Mouse (Mus musculus): ENCODE measurements around the gene Ccdc157.

The Ccdc157 gene

DNA sequence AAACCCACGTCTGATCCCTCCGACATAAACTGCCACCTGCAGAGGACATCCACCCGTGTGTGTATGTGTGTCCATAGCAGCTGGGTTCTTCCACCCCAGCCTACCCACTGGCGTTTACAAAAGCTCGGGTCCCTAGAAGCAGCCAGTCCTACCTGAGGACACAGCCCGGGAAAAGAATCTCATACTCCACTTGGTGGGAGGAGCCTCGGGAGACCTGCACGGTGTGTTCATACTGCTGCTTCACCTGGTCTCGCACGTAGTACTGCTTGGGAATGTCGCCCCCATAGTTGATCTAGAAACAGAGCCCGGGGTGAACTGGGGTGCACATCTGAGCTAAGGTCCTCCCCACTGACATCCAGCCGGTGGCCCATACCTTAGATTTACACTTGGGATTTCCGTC is 56.6 kb downstream of the Ccdc157 start:
- in situ Hi-C loops (cut with MboI, MseI) = no loop called here

DNA sequence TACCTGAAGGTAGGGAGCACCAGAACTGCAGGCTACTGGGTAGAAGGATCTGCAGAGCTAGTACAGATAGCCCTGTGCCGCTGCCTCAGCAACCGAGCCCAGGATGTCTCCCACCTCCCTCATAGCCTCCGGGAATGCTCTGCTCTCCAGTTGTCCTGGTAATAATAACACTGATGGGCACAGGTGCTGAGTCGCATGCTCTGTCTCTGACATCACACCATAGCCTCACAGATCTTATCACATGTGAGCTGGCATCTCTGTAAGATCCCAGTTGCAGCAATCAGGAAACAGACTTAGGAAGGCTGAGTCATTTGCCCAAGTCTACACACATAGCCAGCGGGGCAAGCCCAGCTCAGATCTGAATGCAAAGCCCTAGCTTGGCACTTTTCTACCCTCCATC is 58.2 kb downstream of the Ccdc157 start:
- in situ Hi-C loops (cut with MboI, MseI) = no loop called here

DNA sequence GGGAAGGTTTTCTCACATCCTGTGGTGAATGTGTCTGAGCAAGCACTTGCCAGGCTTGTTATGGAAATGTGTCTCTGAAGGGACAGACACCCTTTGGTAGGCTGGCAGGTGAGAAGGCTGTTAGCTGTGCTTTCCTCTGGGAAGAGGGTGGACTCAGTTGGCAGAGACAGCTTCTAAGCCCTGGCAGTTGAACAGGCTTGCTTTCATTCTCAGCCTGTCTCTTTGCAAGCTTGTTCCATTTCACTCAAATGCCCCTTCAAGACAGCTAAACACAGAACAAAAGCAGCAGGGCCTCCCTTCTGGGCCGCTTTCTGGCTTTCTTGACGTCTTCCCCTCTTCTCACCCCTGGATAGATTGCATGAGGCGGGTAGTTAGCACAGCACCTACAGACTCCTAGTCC is 60.6 kb downstream of the Ccdc157 start:
- in situ Hi-C loops (cut with MboI, MseI) = no loop called here

DNA sequence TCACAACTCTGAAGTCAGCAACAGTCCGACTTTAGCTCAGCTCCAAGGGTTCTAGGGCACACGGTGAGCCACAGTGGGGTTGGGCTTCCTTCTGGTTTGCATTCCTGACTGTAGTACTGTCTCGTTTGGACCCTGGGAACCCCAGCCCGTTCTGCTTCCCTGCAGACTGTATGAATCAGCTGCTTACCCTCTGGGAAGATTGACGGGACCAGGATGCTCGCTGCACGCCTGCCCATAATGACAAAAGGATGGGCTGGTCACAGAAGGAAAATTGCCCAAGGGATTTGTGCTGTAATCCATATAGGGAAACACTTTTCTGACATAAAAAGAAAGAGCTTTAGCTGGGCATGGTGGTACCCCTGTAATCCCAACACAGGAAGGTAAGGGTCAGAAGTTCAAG is 61.3 kb downstream of the Ccdc157 start:
- in situ Hi-C loops (cut with MboI, MseI) = no loop called here

DNA sequence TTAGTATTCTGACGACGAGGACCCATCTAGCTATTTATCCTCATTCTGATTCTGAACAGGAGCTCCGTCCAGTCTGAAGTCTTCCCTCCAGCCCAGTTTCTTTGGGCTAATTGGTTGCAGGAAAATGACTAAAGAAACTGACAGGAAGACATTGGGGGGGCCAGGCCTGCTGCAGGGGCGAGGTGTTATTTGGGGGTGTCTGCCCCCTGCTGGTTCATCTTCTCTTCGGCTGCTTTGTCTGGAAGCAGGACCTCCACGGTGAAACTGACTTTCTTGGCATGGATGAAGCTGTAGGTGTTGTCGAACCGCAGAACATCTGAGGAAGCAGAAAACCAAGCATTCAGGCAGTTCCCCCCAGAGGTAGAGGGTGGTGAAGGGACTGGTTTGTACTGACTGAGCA is 62.0 kb downstream of the Ccdc157 start:
- in situ Hi-C loops (cut with MboI, MseI) = no loop called here

- in situ Hi-C loops (cut with MboI, MseI) = no loop called here
Observed at GRCm38 (mm10) chr11:4097091-4097621, 62.9 kb downstream of the Ccdc157 start.

GRCm38 (mm10) chr11:4096054-4096984 is 63.8 kb downstream of the Ccdc157 start:
- in situ Hi-C loops (cut with MboI, MseI) = no loop called here

DNA sequence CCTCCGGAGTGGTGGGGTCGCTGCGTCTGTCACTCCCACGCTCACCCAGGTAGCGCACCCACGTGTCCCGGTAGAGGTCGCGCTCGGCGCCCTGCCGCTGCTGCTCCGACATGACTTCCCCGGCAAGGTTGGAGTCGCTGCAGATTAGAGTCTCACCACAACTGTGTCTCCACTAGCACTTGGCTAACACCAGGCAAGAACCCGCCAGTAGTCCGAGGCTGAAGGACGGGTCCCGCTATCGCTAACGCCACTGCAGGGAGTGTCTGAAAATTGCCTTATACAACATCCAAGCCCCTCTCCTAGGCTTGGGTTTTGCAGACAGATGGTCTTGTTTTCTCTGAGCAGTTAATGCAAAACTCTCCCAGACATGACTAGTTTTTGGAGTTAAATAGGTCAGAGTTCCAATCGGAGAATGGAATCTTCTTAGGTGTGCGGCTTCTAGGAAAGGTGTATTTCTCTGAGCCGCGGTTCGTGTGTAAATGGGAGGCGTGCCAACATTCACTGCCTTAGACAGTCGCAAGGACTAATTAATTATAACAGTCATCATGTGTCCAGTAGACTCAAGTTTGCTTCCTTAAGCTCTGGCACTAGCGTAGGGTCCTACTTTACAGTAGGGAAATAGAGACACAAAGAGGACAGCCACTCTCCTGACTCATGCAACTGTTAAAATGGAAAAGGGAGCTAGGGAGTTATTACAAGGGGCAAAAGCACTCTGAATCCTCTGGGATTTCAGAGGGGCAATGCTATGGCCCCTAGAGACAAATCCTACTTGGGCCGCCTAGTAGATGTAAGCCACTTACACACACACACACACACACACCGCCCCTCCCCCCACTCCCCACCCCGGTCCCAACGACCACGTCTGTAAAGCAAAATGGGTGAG is 64.7 kb downstream of the Ccdc157 start, which contains the start of gene Mtfp1:
Mtfp1 (minus strand) TSS at position 275 of the 883 bp plus-strand sequence.
- in situ Hi-C loops (cut with MboI, MseI) = no loop called here

- in situ Hi-C loops (cut with MboI, MseI) = no loop called here
Observed at GRCm38 (mm10) chr11:4094378-4095170, 65.5 kb downstream of the Ccdc157 start.

GRCm38 (mm10) chr11:4093459-4094377 is 66.4 kb downstream of the Ccdc157 start:
- in situ Hi-C loops (cut with MboI, MseI) = no loop called here

Data from T-helper 2 cell (primary cell).